Mouse (Mus musculus) bone marrow, adult 2 months (tissue): Measurements from ENCODE around the gene Abca8b. TPM values are rescaled to one million over a fixed set of nuclear protein-coding genes. Genes with fewer than 3 reads are reported as not detected.

Source experiments
- H3K27ac ChIP-seq: fragments of 200-500 bp; 2 replicates; pipeline ENCODE4 v1.5.1; 2012; ENCODE audit warnings: low read depth, mild to moderate bottlenecking, control low read depth, inconsistent platforms, low read length; ENCODE audit not compliant: control insufficient read depth, poor library complexity, insufficient read depth
- H3K4me1 ChIP-seq: fragments of 200-500 bp; 2 replicates; pipeline ENCODE4 v1.6.1; 2011; ENCODE audit warnings: low read length; ENCODE audit not compliant: control insufficient read depth, insufficient read depth
- H3K4me3 ChIP-seq: fragments of 200-500 bp; replicated peaks from 2 replicates; pipeline ENCODE3; 2011; ENCODE audit warnings: mild to moderate bottlenecking, low read depth, low read length, control low read depth; ENCODE audit not compliant: control insufficient read depth
- CTCF ChIP-seq: fragments of 200-500 bp; IDR thresholded peaks from 2 replicates; pipeline ENCODE4 v1.5.1; 2011; ENCODE audit warnings: low read length, control low read depth; ENCODE audit not compliant: control insufficient read depth, insufficient read depth
- POLR2A ChIP-seq: fragments of 200-500 bp; IDR thresholded peaks from 2 replicates; pipeline ENCODE4 v1.6.1; 2011; ENCODE audit warnings: low read depth, mild to moderate bottlenecking, control low read depth, low read length, borderline replicate concordance; ENCODE audit not compliant: control insufficient read depth
- WGBS: fragments of 180-500 bp; shearing (Covaris S2); methylation state at CpG from one replicate; pipeline ENCODE4 v1.1.7; 2018; 5-methylcytosine and 5-hydroxymethylcytosine counted together
- polyA plus RNA-seq: library from polyadenylated mRNA; stranded (reverse); fragments of >200 nt; gene quantifications from 2 replicates; pipeline ENCODE4 v1.2.4, GENCODE M21; 2011; ENCODE audit warnings: low replicate concordance; ENCODE audit not compliant: missing spikeins, insufficient read depth, insufficient read length

Abca8b gene
- polyA plus RNA-seq, 1 experiment: not detected

GRCm38 (mm10) chr11:109908207-109909031 is 87.2 kb downstream of the Abca8b start:
- whole genome bisulfite sequencing: 23% methylated on average over 10 of the region's 10 CpGs
- H3K4me3 ChIP-seq: no peak overlapping the region
- H3K27ac ChIP-seq: no peak overlapping the region
- TF ChIP-seq POLR2A (no peak), CTCF (no peak)
- no peaks in the 10 kb centered on the region; the same call in 1 of the 2 replicates for H3K4me1 ChIP-seq

- 85% methylated on average over 2 of the region's 2 CpGs for WGBS
- Histone ChIP-seq H3K27ac (no peak overlapping the region), H3K4me3 (no peak overlapping the region), H3K4me1 (no peaks in the 10 kb centered on the region; the same call in 1 of the 2 replicates)
- no peak for TF ChIP-seq POLR2A
- TF ChIP-seq CTCF: no peak
Observed at GRCm38 (mm10) chr11:109907508-109907907, 88.1 kb downstream of the Abca8b start.

- H3K4me3 ChIP-seq: no peak overlapping the region
- no peak for TF ChIP-seq POLR2A
- TF ChIP-seq CTCF: no peak
- WGBS: 55% methylated on average over 6 of the region's 6 CpGs
- H3K4me1 ChIP-seq: no peaks in the 10 kb centered on the region; the same call in 1 of the 2 replicates
- no peak overlapping the region for H3K27ac ChIP-seq
Observed at GRCm38 (mm10) chr11:109902616-109903598, 92.7 kb downstream of the Abca8b start.

GRCm38 (mm10) chr11:109900491-109901241 is 95.0 kb downstream of the Abca8b start:
- Histone ChIP-seq H3K4me1 (no peaks in the 10 kb centered on the region), H3K4me3 (no peak overlapping the region), H3K27ac (no peak overlapping the region)
- TF ChIP-seq POLR2A: no peak
- WGBS: 71% methylated on average over 4 of the region's 4 CpGs

- H3K4me3 ChIP-seq: no peak overlapping the region
- 82% methylated on average over 6 of the region's 6 CpGs for WGBS
- TF ChIP-seq CTCF: no peak
- no peak for TF ChIP-seq POLR2A
- H3K4me1 ChIP-seq: no peaks in the 10 kb centered on the region
- H3K27ac ChIP-seq: no peak overlapping the region
Observed at GRCm38 (mm10) chr11:109898791-109899467, 96.7 kb downstream of the Abca8b start.

- no peak for TF ChIP-seq CTCF
- no peak for TF ChIP-seq POLR2A
- H3K4me3 ChIP-seq: no peak overlapping the region
- no peaks in the 10 kb centered on the region; the same call in 1 of the 2 replicates for H3K4me1 ChIP-seq
- no peak overlapping the region for H3K27ac ChIP-seq
- WGBS: 72% methylated on average over 6 of the region's 6 CpGs
Observed at GRCm38 (mm10) chr11:109895952-109896530, 99.6 kb downstream of the Abca8b start.

- WGBS: 80% methylated on average over 4 of the region's 4 CpGs
- H3K27ac ChIP-seq: no peak overlapping the region
Observed at GRCm38 (mm10) chr11:109895496-109895895, 100.1 kb downstream of the Abca8b start.

More at GRCm38 (mm10) chr11:109895496-109895895, 100.1 kb downstream of the Abca8b start:
- Histone ChIP-seq H3K4me1 (no peaks in the 10 kb centered on the region; the same call in 1 of the 2 replicates), H3K4me3 (no peak overlapping the region)
- TF ChIP-seq POLR2A (no peak), CTCF (no peak)
